Mouse (Mus musculus) forebrain, embryonic 15.5 days (tissue): ENCODE data around the gene Ebf1. TPM values are rescaled to one million over a fixed set of nuclear protein-coding genes. Genes with fewer than 3 reads are reported as not detected.
A peak's percentile ranks its signal among the peaks of the same experiment; 100 is the strongest.
"Not testable (repeated sequence)": the region's sequence is repeated elsewhere in the genome, so short reads cannot be mapped to it uniquely, and the experiment has no call there.

ENCODE experiments used
- ATAC-seq: fragments of 200-750 bp; cut with Nextera tagmentation; replicated peaks from 2 replicates; pipeline ENCODE4 v1.8.0; 2017; ENCODE audit warnings: mild to moderate bottlenecking, moderate TSS enrichment, moderate library complexity
- H3K27ac ChIP-seq: fragments of 300-500 bp; sonication (generic); replicated peaks from 2 replicates; pipeline ENCODE4 v1.5.1; 2015; ENCODE audit warnings: mild to moderate bottlenecking, inconsistent platforms
- H3K27me3 ChIP-seq: fragments of 300-500 bp; sonication (generic); 2 replicates; pipeline ENCODE4 v1.6.1; 2015; ENCODE audit warnings: inconsistent platforms
- H3K36me3 ChIP-seq: fragments of 300-500 bp; sonication (generic); 2 replicates; pipeline ENCODE4 v1.6.1; 2015; ENCODE audit warnings: mild to moderate bottlenecking, inconsistent platforms
- H3K4me1 ChIP-seq: fragments of 300-500 bp; sonication (generic); 2 replicates; pipeline ENCODE4 v1.6.1; 2015; ENCODE audit warnings: inconsistent platforms
- H3K4me2 ChIP-seq: fragments of 300-500 bp; sonication (generic); replicated peaks from 2 replicates; pipeline ENCODE4 v1.6.1; 2015; ENCODE audit warnings: mild to moderate bottlenecking, inconsistent platforms
- H3K4me3 ChIP-seq: fragments of 300-500 bp; sonication (generic); 2 replicates; pipeline ENCODE4 v1.5.1; 2015; ENCODE audit warnings: mild to moderate bottlenecking, inconsistent platforms
- H3K9ac ChIP-seq: fragments of 300-500 bp; sonication (generic); replicated peaks from 2 replicates; pipeline ENCODE4 v1.6.1; 2015; ENCODE audit warnings: mild to moderate bottlenecking, inconsistent platforms
- H3K9me3 ChIP-seq: fragments of 300-500 bp; sonication (generic); 2 replicates; pipeline ENCODE4 v1.6.1; 2016; ENCODE audit warnings: inconsistent platforms
- whole genome bisulfite sequencing: fragments of 180-500 bp; shearing (Covaris S2); methylation state at CpG from one replicate; pipeline ENCODE4 v1.1.7; 2015; ENCODE audit warnings: mixed read lengths; 5-methylcytosine and 5-hydroxymethylcytosine counted together
- polyA plus RNA-seq: library from polyadenylated mRNA; unstranded; fragments of >200 nt; fragmentation: Nextera tagmentation; extraction: Ambion mirVana; gene quantifications from 2 replicates; pipeline ENCODE4 v1.2.1, GENCODE M21; 2015

Ebf1 gene
- polyA plus RNA-seq: 35.6 and 44.7 TPM in 2 replicates

DNA sequence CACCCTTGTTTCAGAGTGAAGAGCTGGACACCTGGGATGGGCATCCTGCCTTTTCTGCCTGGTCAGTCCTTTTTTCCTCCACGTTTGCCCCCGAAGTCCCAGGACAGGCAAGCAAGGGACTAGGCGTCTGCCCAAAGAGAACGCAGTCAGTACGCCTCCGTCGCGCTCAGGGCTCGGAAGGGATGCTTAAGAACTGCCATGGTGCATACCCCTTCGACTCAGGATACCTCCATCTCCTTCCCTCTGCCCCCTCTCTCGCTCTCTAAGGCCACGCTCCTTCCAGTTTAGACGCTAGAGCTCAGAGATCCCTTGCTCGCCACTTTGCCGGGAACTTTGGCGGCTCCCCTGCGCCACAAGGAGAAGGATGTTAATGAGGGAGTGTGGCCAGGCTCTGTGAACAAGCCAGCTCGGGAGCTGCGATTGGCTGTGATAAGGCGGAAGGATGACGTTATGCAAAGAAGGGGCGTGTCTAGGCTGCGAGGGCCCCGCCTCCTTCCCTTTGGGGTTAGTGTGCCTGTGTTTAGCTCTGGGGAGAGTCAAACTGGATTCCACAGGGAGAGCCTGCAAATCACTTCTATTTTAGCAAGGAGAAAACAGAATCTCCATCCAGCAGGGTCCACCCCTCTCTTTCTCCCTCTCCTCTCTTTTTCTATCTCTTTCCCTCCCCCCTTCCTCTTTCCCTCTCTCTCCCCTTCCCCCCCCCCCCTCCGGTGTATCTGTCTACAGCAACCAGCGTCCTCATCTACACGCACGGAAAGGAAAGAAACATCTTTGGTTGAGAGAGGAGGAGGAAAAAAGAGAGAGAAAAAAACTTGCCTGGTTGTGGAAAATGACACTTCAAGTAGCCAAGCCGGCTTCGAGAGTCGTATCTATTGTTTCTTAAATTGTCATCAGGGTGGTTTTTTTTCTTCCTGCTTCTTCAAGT, at the start of gene Ebf1:
Gene Ebf1 (plus strand): TSS at position 530 of the 925 bp plus-strand sequence.
- peaks cover 42% of the 10 kb centered on the region for H3K4me1 ChIP-seq
- peak within 1 kb of the TSS; percentile 48 for H3K9ac ChIP-seq
- H3K27me3 ChIP-seq: peaks cover 75% of the 10 kb centered on the region
- H3K4me3 ChIP-seq: peak within 1 kb of the TSS; percentile 48
- peak within 1 kb of the TSS; percentile 75 for H3K27ac ChIP-seq
- peak; percentile 95 for ATAC-seq
- H3K9me3 ChIP-seq: no peaks in the 10 kb centered on the region
- H3K4me2 ChIP-seq: peak within 1 kb of the TSS; percentile 84
- under 1% methylated on average over 31 of the region's 31 CpGs for WGBS
- H3K36me3 ChIP-seq: no peaks in the 10 kb centered on the region

DNA sequence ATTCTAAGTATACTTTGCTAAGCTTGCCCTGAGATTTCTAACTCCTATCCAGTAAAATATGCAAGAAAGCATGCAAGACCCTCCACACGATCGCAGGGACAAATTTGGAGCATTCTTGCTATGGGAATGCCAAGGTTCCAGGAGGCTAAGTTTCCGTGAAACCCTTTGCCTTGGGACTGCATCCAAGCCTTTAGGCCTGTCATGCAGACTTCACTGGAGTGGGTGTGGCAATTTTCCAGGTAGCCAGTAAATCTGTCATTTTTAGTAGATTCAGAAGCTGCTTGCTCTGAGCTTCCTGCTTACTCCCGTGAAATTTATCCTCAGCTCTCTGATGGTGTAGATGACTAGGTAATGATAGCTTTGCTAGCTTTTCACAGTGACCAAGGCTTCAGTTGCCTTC, 46.8 kb upstream of the Ebf1 start:
- not testable (repeated sequence) for H3K4me2 ChIP-seq, H3K4me1 ChIP-seq, H3K9me3 ChIP-seq, H3K4me3 ChIP-seq, H3K36me3 ChIP-seq, H3K9ac ChIP-seq, H3K27me3 ChIP-seq, H3K27ac ChIP-seq, ATAC-seq
- 96% methylated on average over 4 of the region's 4 CpGs for WGBS

DNA sequence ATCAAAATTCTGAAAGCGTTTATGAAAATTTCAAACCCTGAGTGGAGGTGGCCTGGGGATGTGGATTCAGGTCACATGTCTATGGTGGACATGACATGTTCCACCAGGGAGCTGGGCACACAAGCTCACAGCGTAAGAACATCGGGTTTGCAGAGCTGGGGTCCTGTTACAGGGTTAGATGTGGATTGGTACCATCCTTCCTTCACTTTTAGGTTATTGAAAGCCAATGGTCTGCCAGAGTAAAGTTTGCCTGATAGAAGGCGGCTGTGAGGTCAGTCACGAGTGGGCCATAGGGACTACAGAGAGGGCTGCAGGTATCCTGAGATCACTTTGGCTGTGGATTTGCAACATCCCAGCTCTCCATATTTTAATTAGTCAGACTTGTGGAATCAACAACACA, 44.3 kb upstream of the Ebf1 start:
- Histone ChIP-seq H3K9ac (no peak overlapping the region), H3K27ac (no peak overlapping the region), H3K36me3 (peaks cover 5% of the 10 kb centered on the region; the same call in 1 of the 2 replicates), H3K4me1 (no peaks in the 10 kb centered on the region), H3K27me3 (no peaks in the 10 kb centered on the region), H3K4me3 (no peak overlapping the region), H3K4me2 (no peak overlapping the region), H3K9me3 (peaks cover 6% of the 10 kb centered on the region; the same call in 1 of the 2 replicates)
- WGBS: 92% methylated on average over 5 of the region's 5 CpGs
- ATAC-seq: no peak

DNA sequence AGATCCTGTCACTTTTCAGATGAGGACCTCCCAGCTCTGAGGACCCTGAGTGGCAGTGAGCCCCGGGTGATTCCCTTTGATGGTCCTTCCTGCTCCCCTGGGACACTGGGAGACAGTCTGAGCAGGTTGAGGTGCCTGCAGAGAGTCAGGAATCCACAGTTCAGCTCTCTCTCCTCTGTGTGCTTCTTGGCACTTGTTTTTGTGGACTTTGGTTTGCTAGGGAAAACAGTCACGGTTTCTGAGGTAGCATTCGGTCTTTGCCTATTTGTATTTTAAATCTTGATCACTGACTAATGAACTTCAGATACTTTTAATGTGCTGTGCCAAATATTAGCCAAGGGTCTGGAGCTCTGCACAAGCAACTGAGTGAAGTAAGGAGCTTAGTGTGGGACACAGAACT, 43.7 kb upstream of the Ebf1 start:
- H3K27ac ChIP-seq: no peak overlapping the region
- no peak overlapping the region for H3K4me2 ChIP-seq
- no peaks in the 10 kb centered on the region for H3K4me1 ChIP-seq
- H3K9ac ChIP-seq: no peak overlapping the region
- no peak for ATAC-seq
- H3K4me3 ChIP-seq: no peak overlapping the region
- 80% methylated on average over 3 of the region's 3 CpGs for WGBS
- peaks cover 6% of the 10 kb centered on the region; the same call in 1 of the 2 replicates for H3K9me3 ChIP-seq
- H3K27me3 ChIP-seq: no peaks in the 10 kb centered on the region
- peaks cover 5% of the 10 kb centered on the region; the same call in 1 of the 2 replicates for H3K36me3 ChIP-seq

DNA sequence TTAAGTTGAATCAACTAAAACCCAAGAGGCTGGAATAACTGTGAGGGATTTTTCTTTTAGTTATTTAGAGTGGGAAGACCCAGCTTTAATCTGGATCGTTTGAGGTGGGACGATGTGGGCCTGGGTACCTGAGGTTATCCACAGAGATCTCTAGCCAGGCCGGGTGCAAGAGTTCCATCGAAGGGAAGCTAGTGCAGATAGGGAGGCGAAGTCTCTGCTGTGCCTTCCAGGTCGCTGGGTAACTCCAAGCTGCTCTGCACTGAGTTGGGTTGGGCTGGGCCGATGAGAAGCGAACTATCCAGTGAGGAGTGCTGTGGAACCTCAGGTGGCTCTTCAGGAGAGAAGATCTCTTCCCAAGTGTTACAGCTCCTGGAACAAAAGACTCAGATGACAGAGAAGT, 42.7 kb upstream of the Ebf1 start:
- Histone ChIP-seq H3K4me1 (no peaks in the 10 kb centered on the region), H3K27me3 (no peaks in the 10 kb centered on the region), H3K4me2 (no peak overlapping the region), H3K9me3 (peaks cover 5% of the 10 kb centered on the region; the same call in 1 of the 2 replicates), H3K36me3 (peaks cover 3% of the 10 kb centered on the region; the same call in 1 of the 2 replicates), H3K27ac (no peak overlapping the region), H3K4me3 (no peak overlapping the region), H3K9ac (no peak overlapping the region)
- ATAC-seq: no peak
- 90% methylated on average over 8 of the region's 8 CpGs for WGBS

DNA sequence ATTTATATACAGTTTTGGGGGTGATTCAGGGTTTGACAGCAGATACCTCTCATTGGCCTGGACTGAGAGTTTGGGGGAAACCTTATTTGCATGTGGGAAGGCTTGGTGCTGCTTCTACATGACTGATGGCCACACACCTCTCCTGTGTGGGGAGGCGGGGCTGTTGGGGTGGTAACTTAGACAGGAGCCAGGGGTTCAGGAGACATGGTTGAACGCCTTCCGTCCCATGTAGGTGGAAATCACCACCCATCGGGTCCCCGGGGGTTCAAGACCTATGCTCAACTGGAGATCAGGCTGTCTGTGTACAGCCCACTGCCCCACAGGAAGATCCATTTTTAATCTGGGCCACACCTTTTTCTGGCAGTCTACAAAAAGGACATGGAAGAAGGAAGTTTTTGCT, 42.3 kb upstream of the Ebf1 start:
- no peak for ATAC-seq
- Histone ChIP-seq H3K4me2 (no peak overlapping the region), H3K36me3 (no peaks in the 10 kb centered on the region), H3K4me3 (no peak overlapping the region), H3K27me3 (no peaks in the 10 kb centered on the region), H3K27ac (no peak overlapping the region), H3K4me1 (no peaks in the 10 kb centered on the region), H3K9ac (no peak overlapping the region), H3K9me3 (peaks cover under 1% of the 10 kb centered on the region; the same call in 1 of the 2 replicates)
- WGBS: 94% methylated on average over 5 of the region's 5 CpGs

DNA sequence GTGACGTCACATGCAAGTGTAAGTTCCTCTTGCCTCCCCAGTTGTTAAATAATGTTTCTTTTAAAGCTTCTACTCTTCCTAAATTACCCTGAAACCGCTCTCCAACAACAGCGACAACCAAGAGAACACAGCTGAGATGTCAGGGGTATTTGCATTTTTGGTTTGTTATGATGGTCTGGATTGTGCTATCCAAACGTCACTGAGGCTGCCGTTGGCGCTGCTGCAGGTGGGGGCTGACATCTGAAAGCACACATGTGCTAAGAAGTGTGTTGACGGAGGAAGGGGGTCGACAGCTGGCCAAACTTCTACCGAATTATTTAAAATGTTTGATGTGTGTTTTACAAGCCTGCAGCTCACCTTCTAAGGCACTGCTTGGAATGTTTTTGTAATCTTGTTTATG, 39.2 kb upstream of the Ebf1 start:
- Histone ChIP-seq H3K4me3 (no peak overlapping the region), H3K4me2 (no peak overlapping the region), H3K9ac (no peak overlapping the region), H3K9me3 (no peaks in the 10 kb centered on the region), H3K27ac (no peak overlapping the region), H3K27me3 (no peaks in the 10 kb centered on the region), H3K4me1 (no peaks in the 10 kb centered on the region), H3K36me3 (no peaks in the 10 kb centered on the region)
- no peak for ATAC-seq
- WGBS: 84% methylated on average over 9 of the region's 9 CpGs

DNA sequence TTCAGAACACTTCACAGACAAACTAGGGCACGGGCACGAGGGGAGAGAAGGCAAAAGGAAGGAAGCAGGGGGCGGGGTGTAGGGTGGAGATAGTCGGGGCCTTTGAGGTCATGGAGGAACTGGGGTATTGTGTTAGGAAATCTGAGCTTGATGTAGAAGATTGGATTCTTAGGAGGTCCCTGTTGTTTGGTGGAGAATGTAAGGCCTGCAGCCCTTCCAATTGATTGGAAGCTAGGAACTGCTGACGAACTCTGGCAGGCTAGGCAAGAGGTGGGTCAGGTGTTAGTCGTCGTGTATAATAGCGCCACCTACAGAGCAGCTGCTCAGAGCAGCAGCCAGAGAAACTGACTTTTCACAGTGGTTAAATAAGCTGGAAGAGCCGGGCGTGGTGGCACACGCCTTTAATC, 35.8 kb upstream of the Ebf1 start:
- no peaks in the 10 kb centered on the region for H3K27me3 ChIP-seq
- H3K4me1 ChIP-seq: no peaks in the 10 kb centered on the region
- no peak overlapping the region for H3K9ac ChIP-seq
- no peak overlapping the region for H3K27ac ChIP-seq
- no peak for ATAC-seq
- no peak overlapping the region for H3K4me2 ChIP-seq
- H3K9me3 ChIP-seq: no peaks in the 10 kb centered on the region
- H3K36me3 ChIP-seq: no peaks in the 10 kb centered on the region
- 32% methylated on average over 11 of the region's 11 CpGs for WGBS
- no peak overlapping the region for H3K4me3 ChIP-seq

DNA sequence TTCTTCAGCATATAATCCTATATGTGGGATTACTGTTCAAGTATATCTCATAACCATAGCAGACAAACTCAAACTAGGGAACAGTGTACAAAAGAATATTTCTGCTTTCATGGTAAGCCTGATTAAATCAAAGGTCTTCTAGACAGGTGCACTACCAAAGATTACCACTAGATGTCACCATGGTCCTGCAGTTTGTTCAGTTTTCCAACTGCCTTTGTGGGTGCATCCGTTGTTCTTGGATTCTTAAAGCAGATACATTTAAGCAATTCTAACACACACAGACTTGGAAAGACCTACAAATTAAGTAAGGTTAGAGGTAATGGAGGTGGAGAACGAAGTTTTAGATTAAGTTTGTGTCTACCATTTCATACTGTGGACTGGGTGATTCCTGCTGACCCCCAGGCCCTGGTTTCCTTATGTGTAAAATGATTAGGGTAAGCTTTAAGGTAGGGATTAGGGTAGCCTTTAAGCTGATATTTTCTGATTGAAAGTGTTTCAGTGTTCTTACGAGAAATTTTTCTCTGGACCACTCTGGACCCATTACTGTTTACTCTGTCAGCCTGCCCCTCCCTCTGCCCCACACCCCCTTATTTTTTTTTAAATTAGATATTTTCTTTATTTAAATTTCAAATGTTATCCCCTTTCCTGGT, 30.9 kb upstream of the Ebf1 start:
- H3K9ac ChIP-seq: no peak overlapping the region
- H3K36me3 ChIP-seq: no peaks in the 10 kb centered on the region
- H3K27me3 ChIP-seq: no peaks in the 10 kb centered on the region
- no peak overlapping the region for H3K4me3 ChIP-seq
- WGBS: 5% methylated on average over 3 of the region's 3 CpGs
- no peaks in the 10 kb centered on the region for H3K9me3 ChIP-seq
- H3K4me2 ChIP-seq: no peak overlapping the region
- no peaks in the 10 kb centered on the region for H3K4me1 ChIP-seq
- H3K27ac ChIP-seq: no peak overlapping the region
- peak; percentile 83 for ATAC-seq

DNA sequence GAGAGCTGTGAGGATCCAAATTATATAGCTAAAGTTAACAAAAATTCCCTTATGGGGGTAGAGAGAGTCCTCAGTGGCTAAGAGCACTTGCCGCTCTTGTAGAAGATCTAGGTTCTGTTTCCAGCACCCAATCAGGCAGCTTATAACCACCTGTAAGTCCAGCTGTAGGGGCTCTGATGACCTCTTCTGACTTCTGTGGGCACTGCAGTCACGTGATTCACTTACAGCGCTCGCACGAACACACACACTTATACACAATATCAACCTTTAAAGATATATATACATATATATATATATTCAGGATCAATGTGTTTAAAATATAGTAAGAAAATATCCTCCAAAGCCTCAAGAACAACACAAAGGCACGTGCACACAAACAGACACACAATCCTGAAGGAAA, 24.1 kb upstream of the Ebf1 start:
- Histone ChIP-seq H3K4me3 (no peak overlapping the region), H3K27ac (no peak overlapping the region), H3K36me3 (no peaks in the 10 kb centered on the region), H3K9me3 (no peaks in the 10 kb centered on the region), H3K4me1 (no peaks in the 10 kb centered on the region), H3K4me2 (no peak overlapping the region), H3K9ac (no peak overlapping the region), H3K27me3 (no peaks in the 10 kb centered on the region)
- 95% methylated on average over 6 of the region's 6 CpGs for WGBS
- ATAC-seq: no peak

DNA sequence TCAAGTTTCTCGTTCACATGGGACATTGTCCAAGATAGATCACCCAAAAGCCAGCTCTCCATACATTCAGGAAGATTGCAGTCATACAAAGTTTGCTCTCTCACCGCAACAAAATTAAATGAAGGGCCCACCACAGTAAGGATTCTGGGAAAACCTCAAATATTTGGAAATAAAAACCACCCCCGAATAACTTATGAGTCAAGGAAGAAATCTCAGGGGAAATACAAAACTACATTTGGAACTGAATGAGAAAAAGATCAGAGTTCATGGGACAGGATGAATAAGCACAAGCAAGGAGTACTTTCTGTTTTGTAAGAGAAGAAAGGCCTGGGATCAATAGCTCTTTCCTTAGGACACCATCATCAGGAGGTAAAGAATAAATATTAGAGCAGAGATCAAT, 22.3 kb upstream of the Ebf1 start:
- Histone ChIP-seq H3K27ac (no peak overlapping the region), H3K9ac (no peak overlapping the region), H3K4me2 (no peak overlapping the region), H3K4me1 (no peaks in the 10 kb centered on the region), H3K4me3 (no peak overlapping the region), H3K36me3 (no peaks in the 10 kb centered on the region), H3K9me3 (no peaks in the 10 kb centered on the region), H3K27me3 (no peaks in the 10 kb centered on the region)
- no peak for ATAC-seq
- WGBS: 84% methylated on average over 3 of the region's 3 CpGs

DNA sequence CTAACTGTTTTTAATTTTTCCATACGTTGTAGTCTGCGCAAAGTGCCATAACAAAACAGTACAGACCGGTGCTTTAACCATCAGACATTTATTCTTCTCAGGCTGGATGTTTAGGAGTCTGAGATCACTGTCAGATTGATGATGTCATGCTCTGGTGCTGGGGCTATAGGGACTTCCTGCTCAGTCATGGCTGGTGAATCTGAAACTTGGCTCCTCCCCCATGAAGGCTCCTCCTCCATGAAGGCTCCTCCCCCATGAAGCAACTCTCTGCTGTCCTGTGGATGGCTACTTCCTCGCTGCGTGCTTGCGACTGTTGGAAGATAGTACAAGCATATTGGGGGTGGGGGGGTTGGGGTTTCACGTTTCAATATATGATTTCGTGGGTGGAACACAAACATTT, 10.2 kb upstream of the Ebf1 start:
- Histone ChIP-seq H3K27ac (no peak overlapping the region), H3K9me3 (no peaks in the 10 kb centered on the region), H3K9ac (no peak overlapping the region), H3K36me3 (no peaks in the 10 kb centered on the region), H3K4me3 (no peak overlapping the region), H3K4me1 (peaks cover 9% of the 10 kb centered on the region), H3K27me3 (peaks cover 18% of the 10 kb centered on the region), H3K4me2 (no peak overlapping the region)
- 85% methylated on average over 8 of the region's 8 CpGs for WGBS
- ATAC-seq: no peak
